Mouse (Mus musculus) testis, adult 2 months (tissue): ENCODE measurements around the gene Dbndd1. TPM values are rescaled to one million over a fixed set of nuclear protein-coding genes. Genes with fewer than 3 reads are reported as not detected.

Experiments used
- H3K27ac ChIP-seq: fragments of 200-500 bp; 2 replicates; pipeline ENCODE4 v1.5.1; 2012; ENCODE audit warnings: low read depth, low read length; ENCODE audit not compliant: control insufficient read depth, insufficient read depth
- H3K27me3 ChIP-seq: fragments of 200-500 bp; 2 replicates; pipeline ENCODE4 v1.6.1; 2012; ENCODE audit warnings: mild to moderate bottlenecking, low read length, moderate library complexity; ENCODE audit not compliant: control insufficient read depth, insufficient read depth
- H3K36me3 ChIP-seq: fragments of 200-500 bp; 2 replicates; pipeline ENCODE4 v1.6.1; 2012; ENCODE audit warnings: mild to moderate bottlenecking, low read length; ENCODE audit not compliant: control insufficient read depth, insufficient read depth
- H3K4me1 ChIP-seq: fragments of 200-500 bp; 2 replicates; pipeline ENCODE4 v1.6.1; 2012; ENCODE audit warnings: low read length; ENCODE audit not compliant: control insufficient read depth, insufficient read depth
- H3K4me3 ChIP-seq: fragments of 200-500 bp; 2 replicates; pipeline ENCODE4 v1.5.1; 2012; ENCODE audit warnings: low read depth, mild to moderate bottlenecking, low read length, moderate library complexity, mixed read lengths; ENCODE audit not compliant: control insufficient read depth
- CTCF ChIP-seq: fragments of 200-500 bp; IDR thresholded peaks from 2 replicates; pipeline ENCODE4 v1.5.1; 2012; ENCODE audit warnings: low read depth, mild to moderate bottlenecking, inconsistent platforms, low read length, moderate library complexity; ENCODE audit not compliant: control insufficient read depth, insufficient read depth, insufficient replicate concordance
- POLR2A ChIP-seq: fragments of 200-500 bp; IDR thresholded peaks from 2 replicates; pipeline ENCODE4 v1.6.1; 2012; ENCODE audit warnings: low read depth, mild to moderate bottlenecking, inconsistent platforms, low read length, moderate library complexity; ENCODE audit not compliant: control insufficient read depth
- polyA plus RNA-seq: library from polyadenylated mRNA; depleted of rRNA; stranded (reverse); fragments of >200 nt; gene quantifications from 2 replicates; pipeline ENCODE4 v1.2.3, GENCODE M21; 2012

Dbndd1 gene
- polyA plus RNA-seq, 1 experiment: 51.9 TPM

DNA sequence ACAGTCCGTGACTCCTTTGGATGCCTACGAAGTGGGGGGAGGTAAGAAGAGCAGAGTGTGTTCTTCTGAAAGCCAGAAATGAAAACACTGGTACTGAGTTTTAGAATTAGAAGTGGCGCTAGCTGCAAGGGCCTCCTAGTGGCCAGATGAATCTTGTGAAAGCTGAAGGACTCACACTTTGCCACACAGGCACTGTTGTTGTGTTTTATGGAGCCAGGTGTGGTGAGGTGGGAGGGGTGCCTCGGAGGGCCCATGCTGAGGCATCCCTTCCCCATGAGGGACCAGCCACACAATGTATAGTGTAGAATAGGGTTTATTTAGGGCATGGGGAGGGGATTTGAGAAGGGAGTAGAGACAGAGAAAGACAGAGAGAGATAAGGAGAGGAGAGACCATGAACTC is 17.6 kb downstream of the Dbndd1 start:
- H3K4me1 ChIP-seq: no peaks in the 10 kb centered on the region
- H3K36me3 ChIP-seq: peaks cover 10% of the 10 kb centered on the region
- H3K27ac ChIP-seq: no peak overlapping the region
- H3K4me3 ChIP-seq: no peak overlapping the region
- H3K27me3 ChIP-seq: no peaks in the 10 kb centered on the region
- TF ChIP-seq CTCF (no peak), POLR2A (no peak)

DNA sequence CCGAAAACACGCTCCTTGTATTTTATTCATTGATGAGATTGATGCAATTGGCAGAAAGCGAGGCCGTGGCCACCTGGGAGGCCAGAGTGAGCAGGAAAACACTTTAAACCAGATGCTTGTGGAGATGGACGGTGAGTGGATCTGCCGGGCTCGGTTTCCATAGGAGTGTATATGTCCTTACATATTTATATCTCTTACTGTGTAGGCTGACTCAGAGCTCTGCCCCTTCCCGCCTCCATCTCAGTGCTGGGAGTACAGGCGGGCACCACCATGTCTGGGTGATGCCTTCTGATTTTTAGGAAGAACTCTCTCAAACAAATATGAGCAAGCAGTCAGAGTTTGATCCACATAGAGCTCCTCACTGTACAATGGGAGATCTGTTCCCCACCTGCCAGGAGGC is 22.4 kb downstream of the Dbndd1 start:
- Histone ChIP-seq H3K27ac (no peak overlapping the region), H3K4me3 (no peak overlapping the region), H3K36me3 (peaks cover 15% of the 10 kb centered on the region), H3K4me1 (no peaks in the 10 kb centered on the region), H3K27me3 (no peaks in the 10 kb centered on the region)
- TF ChIP-seq POLR2A (no peak), CTCF (no peak)

DNA sequence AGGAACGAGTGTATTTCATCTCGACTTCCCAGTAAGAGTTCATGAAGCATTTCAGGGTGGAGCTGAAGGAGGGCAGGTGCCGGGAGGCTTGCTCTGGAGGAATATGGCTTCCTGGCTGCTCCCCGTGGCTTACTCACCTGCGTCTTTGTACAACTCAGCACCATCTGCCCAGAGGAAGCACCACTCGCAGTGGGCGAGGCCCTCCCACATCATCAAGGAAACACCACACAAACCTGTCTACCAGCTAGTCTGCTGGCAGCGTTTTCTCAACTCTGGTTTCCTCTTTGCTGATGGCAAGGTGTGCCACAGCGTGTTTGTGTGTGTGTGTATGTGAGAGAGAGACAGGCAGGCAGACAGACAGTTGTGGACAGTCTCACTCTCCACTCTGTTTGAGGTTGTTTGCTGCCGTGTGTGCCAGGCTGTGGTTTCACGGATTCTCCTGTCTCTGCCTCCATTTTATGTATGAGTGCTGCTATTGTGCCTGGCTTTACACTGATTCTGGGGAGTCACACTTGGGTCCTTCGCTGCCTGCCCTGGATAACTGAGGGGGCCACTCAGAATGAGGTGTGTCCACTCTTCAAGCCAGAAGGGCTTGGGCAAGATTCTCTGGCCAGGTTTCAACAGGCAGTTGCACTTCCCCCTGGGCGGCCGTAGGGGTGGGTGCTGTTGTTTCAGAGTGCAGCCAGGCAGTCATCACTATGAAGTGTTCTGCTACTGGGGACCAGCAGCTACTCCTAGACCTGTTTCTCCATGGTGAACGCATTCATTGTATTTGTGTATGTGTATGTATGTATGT is 23.8 kb downstream of the Dbndd1 start:
- peaks cover 15% of the 10 kb centered on the region for H3K36me3 ChIP-seq
- TF ChIP-seq POLR2A: no peak
- no peak for TF ChIP-seq CTCF
- H3K4me1 ChIP-seq: no peaks in the 10 kb centered on the region
- no peak overlapping the region for H3K27ac ChIP-seq
- no peak overlapping the region for H3K4me3 ChIP-seq
- H3K27me3 ChIP-seq: no peaks in the 10 kb centered on the region

- no peak overlapping the region for H3K27ac ChIP-seq
- no peaks in the 10 kb centered on the region for H3K27me3 ChIP-seq
- H3K36me3 ChIP-seq: no peaks in the 10 kb centered on the region; the same call in none of the 2 replicates
- H3K4me1 ChIP-seq: peaks cover 4% of the 10 kb centered on the region; the same call in 1 of the 2 replicates
- TF ChIP-seq CTCF (no peak), POLR2A (no peak)
- H3K4me3 ChIP-seq: no peak overlapping the region
These were observed 32.6 kb downstream of the Dbndd1 start for GRCm38 (mm10) chr8:123482627-123483026.

DNA sequence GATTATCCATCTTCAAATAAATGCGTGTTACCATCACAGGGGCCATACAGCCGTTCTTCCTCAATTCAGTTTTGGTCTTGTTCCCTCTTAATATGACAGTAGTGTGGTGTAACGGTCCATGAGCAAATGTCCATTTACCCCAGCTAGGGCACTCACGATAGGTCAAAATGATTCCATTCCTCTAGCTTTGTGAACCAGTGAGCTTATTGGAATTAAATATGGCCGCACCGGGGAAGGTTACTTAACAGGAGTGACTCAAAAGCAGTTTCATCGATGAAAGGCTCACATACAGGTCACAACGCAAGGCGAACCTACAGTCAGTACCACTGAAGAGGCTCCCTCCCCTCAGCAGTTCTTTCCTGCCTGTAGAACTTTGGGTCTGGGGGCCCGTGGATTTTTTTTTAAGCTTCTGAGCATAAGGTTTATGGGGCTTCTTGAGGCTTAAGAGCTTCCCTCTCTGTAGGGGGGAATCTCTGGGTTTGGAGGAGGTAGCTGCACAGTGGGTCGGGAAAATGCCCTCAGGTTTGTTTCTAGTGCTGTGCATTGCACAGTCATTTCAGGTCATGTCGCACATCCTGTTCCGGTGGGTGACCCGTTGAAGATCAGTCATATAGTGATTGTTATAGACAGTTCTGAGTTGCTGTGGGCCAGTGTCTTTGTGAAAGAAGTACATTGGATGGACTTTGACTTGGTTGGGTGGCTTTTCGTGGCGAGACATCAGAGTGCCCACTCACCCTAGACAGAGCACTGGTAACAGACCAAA is 36.6 kb downstream of the Dbndd1 start:
- Histone ChIP-seq H3K4me1 (peaks cover 11% of the 10 kb centered on the region), H3K27me3 (no peaks in the 10 kb centered on the region), H3K36me3 (no peaks in the 10 kb centered on the region), H3K4me3 (peak overlapping the region; percentile 99), H3K27ac (peak overlapping the region; percentile 97)
- TF ChIP-seq CTCF (no peak), POLR2A (no peak)

GRCm38 (mm10) chr8:123477737-123478258 is 37.5 kb downstream of the Dbndd1 start, which contains the start of gene Afg3l1:
Gene Afg3l1 (plus strand): TSS chr8:123477903.
- H3K36me3 ChIP-seq: no peaks in the 10 kb centered on the region
- TF ChIP-seq CTCF (no peak; the same call in 1 of the 2 replicates), POLR2A (peak; percentile 53)
- peak within 1 kb of the TSS; percentile 99 for H3K4me3 ChIP-seq
- no peaks in the 10 kb centered on the region for H3K27me3 ChIP-seq
- peaks cover 11% of the 10 kb centered on the region for H3K4me1 ChIP-seq
- H3K27ac ChIP-seq: peak within 1 kb of the TSS; percentile 97
